Mouse (Mus musculus): Measurements from ENCODE around the gene Prkce.

DNA sequence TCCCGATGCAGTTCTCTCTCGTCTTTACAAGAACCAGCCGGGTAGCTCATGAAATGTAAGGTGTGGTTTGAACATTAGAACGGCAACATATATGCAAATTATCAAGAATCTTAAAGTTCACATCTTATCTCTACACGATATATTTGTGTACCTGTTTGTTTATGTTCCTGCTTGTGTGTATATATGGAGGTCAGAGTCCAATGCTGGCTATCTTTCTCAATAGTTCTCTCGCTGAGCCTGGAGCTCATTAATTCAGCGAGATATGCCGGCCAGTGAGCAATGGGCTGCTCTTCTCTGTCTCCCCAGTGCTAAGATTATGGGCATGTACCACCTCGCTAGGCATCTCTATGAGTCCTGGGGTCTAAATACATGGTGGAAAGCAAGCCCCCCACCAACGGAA is 356.3 kb downstream of the Prkce start:
- TF ChIP-seq POLR2A (IDR thresholded peaks at IDR 0.05; ENCODE audit: insufficient read length, low read depth): no peak
- TF ChIP-seq MYOD1 (IDR thresholded peaks at IDR 0.05; ENCODE audit: control insufficient read depth in 1 of 3, insufficient read length in 2 of 3, low read depth in 2 of 3): no peak
- no peak for TF ChIP-seq E2F4 (IDR thresholded peaks at IDR 0.05; ENCODE audit: insufficient read depth)
- TF ChIP-seq POLR2AphosphoS2 (IDR thresholded peaks at IDR 0.05; ENCODE audit: insufficient read length, low read depth): no peak
- TF ChIP-seq MAX (IDR thresholded peaks at IDR 0.05; ENCODE audit: low read depth): no peak
- TF ChIP-seq TCF3 (IDR thresholded peaks at IDR 0.05; ENCODE audit: insufficient read length, low read depth): no peak
- TF ChIP-seq USF1 (IDR thresholded peaks at IDR 0.05; ENCODE audit: low read depth): no peak
- no peak for TF ChIP-seq TCF12 (IDR thresholded peaks at IDR 0.05; ENCODE audit: insufficient read depth, poor library complexity, severe bottlenecking)
